Mouse (Mus musculus): ENCODE measurements around the gene Aspscr1. TPM values are rescaled to one million over a fixed set of nuclear protein-coding genes. Genes with fewer than 3 reads are reported as not detected.

Aspscr1 gene
- polyA plus RNA-seq, 1 experiment = 234 TPM

- Histone ChIP-seq H3K27me3 (ENCODE audit: control insufficient read depth, insufficient read depth, low read length) (no peaks in the 10 kb centered on the region), H3K4me1 (ENCODE audit: control insufficient read depth, insufficient read depth, low read length) (peaks cover 16% of the 10 kb centered on the region), H3K4me3 (ENCODE audit: control insufficient read depth, low read depth, low read length) (peak overlapping the region; percentile 84), H3K27ac (ENCODE audit: control insufficient read depth, insufficient read depth, low read depth, low read length) (peak overlapping the region; percentile 71), H3K36me3 (ENCODE audit: control insufficient read depth, insufficient read depth, low read length) (no peaks in the 10 kb centered on the region)
- TF ChIP-seq POLR2A (IDR thresholded peaks at IDR 0.05; ENCODE audit: control insufficient read depth, low read depth, low read length) (no peak), CTCF (IDR thresholded peaks at IDR 0.05; ENCODE audit: control insufficient read depth, insufficient read depth, insufficient replicate concordance, low read depth, low read length) (no peak)
Measured at GRCm38 (mm10) chr11:120632559-120633519, 39.9 kb upstream of the Aspscr1 start.

GRCm38 (mm10) chr11:120633520-120634343, 39.0 kb upstream of the Aspscr1 start, which contains the start of gene Mafg:
TSS of gene Mafg (minus strand) at chr11:120633600.
- peak within 1 kb of the TSS; percentile 71 for H3K27ac ChIP-seq (ENCODE audit: control insufficient read depth, insufficient read depth, low read depth, low read length)
- TF ChIP-seq POLR2A (IDR thresholded peaks at IDR 0.05; ENCODE audit: control insufficient read depth, low read depth, low read length) = peak; percentile 27; the same call in 1 of the 2 replicates
- TF ChIP-seq CTCF (IDR thresholded peaks at IDR 0.05; ENCODE audit: control insufficient read depth, insufficient read depth, insufficient replicate concordance, low read depth, low read length) = no peak
- H3K4me1 ChIP-seq (ENCODE audit: control insufficient read depth, insufficient read depth, low read length) = peaks cover 16% of the 10 kb centered on the region
- H3K4me3 ChIP-seq (ENCODE audit: control insufficient read depth, low read depth, low read length) = peak within 1 kb of the TSS; percentile 84
- H3K27me3 ChIP-seq (ENCODE audit: control insufficient read depth, insufficient read depth, low read length) = no peaks in the 10 kb centered on the region
- H3K36me3 ChIP-seq (ENCODE audit: control insufficient read depth, insufficient read depth, low read length) = no peaks in the 10 kb centered on the region

- Histone ChIP-seq H3K36me3 (ENCODE audit: control insufficient read depth, insufficient read depth, low read length) (no peaks in the 10 kb centered on the region), H3K4me1 (ENCODE audit: control insufficient read depth, insufficient read depth, low read length) (peaks cover 16% of the 10 kb centered on the region), H3K27me3 (ENCODE audit: control insufficient read depth, insufficient read depth, low read length) (no peaks in the 10 kb centered on the region), H3K4me3 (ENCODE audit: control insufficient read depth, low read depth, low read length) (no peak overlapping the region), H3K27ac (ENCODE audit: control insufficient read depth, insufficient read depth, low read depth, low read length) (no peak overlapping the region)
- TF ChIP-seq CTCF (IDR thresholded peaks at IDR 0.05; ENCODE audit: control insufficient read depth, insufficient read depth, insufficient replicate concordance, low read depth, low read length) (no peak), POLR2A (IDR thresholded peaks at IDR 0.05; ENCODE audit: control insufficient read depth, low read depth, low read length) (no peak)
Measured at GRCm38 (mm10) chr11:120634810-120635209, 38.0 kb upstream of the Aspscr1 start.

- no peaks in the 10 kb centered on the region for H3K27me3 ChIP-seq (ENCODE audit: control insufficient read depth, insufficient read depth, low read length)
- H3K4me3 ChIP-seq (ENCODE audit: control insufficient read depth, low read depth, low read length) = no peak overlapping the region
- H3K4me1 ChIP-seq (ENCODE audit: control insufficient read depth, insufficient read depth, low read length) = peaks cover 8% of the 10 kb centered on the region
- no peak for TF ChIP-seq POLR2A (IDR thresholded peaks at IDR 0.05; ENCODE audit: control insufficient read depth, low read depth, low read length)
- TF ChIP-seq CTCF (IDR thresholded peaks at IDR 0.05; ENCODE audit: control insufficient read depth, insufficient read depth, insufficient replicate concordance, low read depth, low read length) = no peak
- H3K27ac ChIP-seq (ENCODE audit: control insufficient read depth, insufficient read depth, low read depth, low read length) = no peak overlapping the region
- H3K36me3 ChIP-seq (ENCODE audit: control insufficient read depth, insufficient read depth, low read length) = no peaks in the 10 kb centered on the region
Measured at GRCm38 (mm10) chr11:120641255-120641654, 31.5 kb upstream of the Aspscr1 start.

GRCm38 (mm10) chr11:120641869-120642268, 30.9 kb upstream of the Aspscr1 start:
- TF ChIP-seq CTCF (IDR thresholded peaks at IDR 0.05; ENCODE audit: control insufficient read depth, insufficient read depth, insufficient replicate concordance, low read depth, low read length) = no peak
- no peak for TF ChIP-seq POLR2A (IDR thresholded peaks at IDR 0.05; ENCODE audit: control insufficient read depth, low read depth, low read length)
- H3K27me3 ChIP-seq (ENCODE audit: control insufficient read depth, insufficient read depth, low read length) = no peaks in the 10 kb centered on the region

GRCm38 (mm10) chr11:120642939-120643600, 29.7 kb upstream of the Aspscr1 start:
- Histone ChIP-seq H3K27me3 (ENCODE audit: control insufficient read depth, insufficient read depth, low read length) (no peaks in the 10 kb centered on the region), H3K36me3 (ENCODE audit: control insufficient read depth, insufficient read depth, low read length) (no peaks in the 10 kb centered on the region), H3K4me1 (ENCODE audit: control insufficient read depth, insufficient read depth, low read length) (peaks cover 14% of the 10 kb centered on the region), H3K4me3 (ENCODE audit: control insufficient read depth, low read depth, low read length) (peak overlapping the region; percentile 54), H3K27ac (ENCODE audit: control insufficient read depth, insufficient read depth, low read depth, low read length) (no peak overlapping the region)
- TF ChIP-seq POLR2A (IDR thresholded peaks at IDR 0.05; ENCODE audit: control insufficient read depth, low read depth, low read length) (no peak), CTCF (IDR thresholded peaks at IDR 0.05; ENCODE audit: control insufficient read depth, insufficient read depth, insufficient replicate concordance, low read depth, low read length) (no peak)

More at GRCm38 (mm10) chr11:120641869-120642268, 30.9 kb upstream of the Aspscr1 start:
- no peak overlapping the region for H3K27ac ChIP-seq (ENCODE audit: control insufficient read depth, insufficient read depth, low read depth, low read length)
- no peak overlapping the region for H3K4me3 ChIP-seq (ENCODE audit: control insufficient read depth, low read depth, low read length)
- peaks cover 8% of the 10 kb centered on the region for H3K4me1 ChIP-seq (ENCODE audit: control insufficient read depth, insufficient read depth, low read length)
- no peaks in the 10 kb centered on the region for H3K36me3 ChIP-seq (ENCODE audit: control insufficient read depth, insufficient read depth, low read length)

All from testis, adult 2 months (tissue).